Mouse (Mus musculus) bone marrow, adult 2 months (tissue): ENCODE measurements around the gene Olfr10.

Source experiments
- CTCF ChIP-seq: fragments of 200-500 bp; IDR thresholded peaks from 2 replicates; pipeline ENCODE4 v1.5.1; 2011; ENCODE audit warnings: low read length, control low read depth; ENCODE audit not compliant: control insufficient read depth, insufficient read depth
- POLR2A ChIP-seq: fragments of 200-500 bp; IDR thresholded peaks from 2 replicates; pipeline ENCODE4 v1.6.1; 2011; ENCODE audit warnings: low read depth, mild to moderate bottlenecking, control low read depth, low read length, borderline replicate concordance; ENCODE audit not compliant: control insufficient read depth

GRCm38 (mm10) chr11:49260598-49261312 lies 43.8 kb upstream of the Olfr10 start:
- TF ChIP-seq POLR2A (no peak), CTCF (no peak)
